17 mouse cellular contexts compared by ENCODE assay signal in the genomic region with DNA sequence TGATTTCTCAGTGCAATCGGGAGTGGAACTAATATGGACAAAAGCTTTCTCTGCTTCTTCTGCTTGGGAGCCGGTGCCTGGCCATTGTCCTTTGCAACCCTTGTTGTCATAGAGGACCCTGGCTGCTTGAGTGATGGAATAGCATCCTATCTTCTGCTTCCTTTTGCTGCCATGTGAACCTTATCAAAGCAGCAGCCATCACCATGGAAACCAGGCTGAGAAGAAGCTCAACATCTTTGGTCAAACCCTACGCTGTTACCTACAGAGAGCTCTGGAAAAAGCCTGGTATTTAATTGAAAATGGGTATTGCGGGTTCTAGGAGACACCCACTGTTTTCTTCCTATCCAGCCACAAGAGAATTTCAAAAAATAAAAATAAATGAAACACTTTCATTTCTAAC.
DNase-seq lines count a peak whose midpoint lies in the region; ATAC-seq lines count a peak whose summit lies in the region.
"Had no signal": no experiment of that assay in that cellular context is flagged by ENCODE, and none has a peak within 500 bp of the region (broad histone marks: within the 10 kb centered on the region; RNA-seq: fewer than 3 reads in every experiment).

No protein-coding gene starts in this region.

- H3K4me2 ChIP-seq in midbrain, embryonic 16.5 days (ENCODE audit: low read length) = no peak overlapping the region
- H3K4me2 ChIP-seq: forebrain, embryonic 13.5 days; heart, embryonic 12.5 days; hindbrain, embryonic 14.5 days had no signal

- no peak overlapping the region for H3K9ac ChIP-seq in midbrain, embryonic 16.5 days (ENCODE audit: low read depth, low read length)
- H3K9ac ChIP-seq: forebrain, embryonic 13.5 days; heart, embryonic 12.5 days; hindbrain, embryonic 14.5 days had no signal

- no peaks in the 10 kb centered on the region for H3K27me3 ChIP-seq in midbrain, embryonic 16.5 days (ENCODE audit: control insufficient read depth, insufficient read depth, low read depth, low read length)
- no peaks in the 10 kb centered on the region for H3K27me3 ChIP-seq in midbrain, embryonic 10.5 days (ENCODE audit: low read depth, poor library complexity, severe bottlenecking)
- H3K27me3 ChIP-seq: forebrain, embryonic 13.5 days; heart, embryonic 12.5 days had no signal

- WGBS in midbrain, embryonic 16.5 days = 32% methylated on average over 4 of the region's 4 CpGs
- 54% methylated on average over 4 of the region's 4 CpGs for WGBS in midbrain, embryonic 10.5 days

- peaks cover 13% of the 10 kb centered on the region; the same call in 1 of the 2 replicates for H3K4me1 ChIP-seq in midbrain, embryonic 16.5 days (ENCODE audit: control insufficient read depth, insufficient read depth, low read length)
- H3K4me1 ChIP-seq in midbrain, embryonic 10.5 days = peaks cover 24% of the 10 kb centered on the region

- intact Hi-C loops in gastrocnemius, postnatal 36 days (cut with DNase I) = no loop called here

- peak overlapping the region; percentile 2; the same call in 1 of the 2 replicates for H3K27ac ChIP-seq in midbrain, embryonic 16.5 days (ENCODE audit: low read length)
- H3K27ac ChIP-seq in midbrain, embryonic 10.5 days (replicated peaks) = no peak overlapping the region
- H3K27ac ChIP-seq: embryonic facial prominence, embryonic 10.5 days; forebrain, embryonic 13.5 days; hindbrain, embryonic 14.5 days had no signal

- ATAC-seq in midbrain, embryonic 16.5 days = no peak
- ATAC-seq: forebrain, embryonic 13.5 days; inflammation-experienced regulatory T-cells, adult 6 months had no signal

- H3K9me3 ChIP-seq in midbrain, embryonic 16.5 days (replicated peaks; ENCODE audit: control insufficient read depth, low read length, poor library complexity, severe bottlenecking) = no peaks in the 10 kb centered on the region
- H3K9me3 ChIP-seq in midbrain, embryonic 10.5 days (replicated peaks) = no peaks in the 10 kb centered on the region
- H3K9me3 ChIP-seq: embryonic facial prominence, embryonic 10.5 days; forebrain, embryonic 13.5 days; heart, embryonic 12.5 days; hindbrain, embryonic 10.5 days had no signal

- H3K4me3 ChIP-seq in midbrain, embryonic 16.5 days (ENCODE audit: low read depth, low read length) = no peak overlapping the region
- H3K4me3 ChIP-seq in midbrain, embryonic 10.5 days = no peak overlapping the region
- H3K4me3 ChIP-seq: embryonic facial prominence, embryonic 10.5 days; forebrain, embryonic 13.5 days; heart, embryonic 12.5 days; hindbrain, embryonic 10.5 days had no signal

- peak; percentile 5 for DNase-seq in layer of hippocampus, adult 9-11 months
- DNase-seq in layer of hippocampus, adult 11-12 months (ENCODE audit: low spot score) = no peak
- no peak for DNase-seq in midbrain, embryonic 10.5 days (ENCODE audit: low spot score)
- peak; percentile 32 for DNase-seq in R1 (ENCODE audit: low read depth, low spot score)
- peak; percentile 60 for DNase-seq in brain, adult 2 months (ENCODE audit: low read depth, low spot score)
- DNase-seq in gastrocnemius, postnatal 36 days = no peak
- DNase-seq: adrenal gland, adult 8-10 months; cerebellum, adult 2 months; cerebellum, postnatal 10 days; gastrocnemius, postnatal 14 days had no signal

- no peaks in the 10 kb centered on the region for H3K36me3 ChIP-seq in midbrain, embryonic 16.5 days (ENCODE audit: control insufficient read depth, insufficient read depth, low read length)
- no peaks in the 10 kb centered on the region for H3K36me3 ChIP-seq in midbrain, embryonic 10.5 days
- H3K36me3 ChIP-seq: embryonic facial prominence, embryonic 10.5 days; heart, embryonic 12.5 days; hindbrain, embryonic 10.5 days had no signal

Comparison
In these comparisons a context has a peak if more than half of its experiments do, and no peak if none do; other contexts are left out.
1. DNase-seq: peak in layer of hippocampus, adult 9-11 months (single experiment), R1 (single experiment) and brain, adult 2 months (single experiment); none in layer of hippocampus, adult 11-12 months (single experiment), midbrain, embryonic 10.5 days (single experiment) and gastrocnemius, postnatal 36 days (0 of 2).